Mouse (Mus musculus): Measurements from ENCODE around the gene Tex14. TPM values are rescaled to one million over a fixed set of nuclear protein-coding genes. Genes with fewer than 3 reads are reported as not detected.

Tex14 gene
- polyA plus RNA-seq, 1 experiment from 2014 or later, result not detected

GRCm38 (mm10) chr11:87554386-87554785 lies 149.5 kb downstream of the Tex14 start:
- 78% methylated on average over 5 of the region's 5 CpGs for WGBS
- Histone ChIP-seq H3K4me1 (replicated peaks; ENCODE audit: control insufficient read depth, insufficient read depth, low read length) (no peaks in the 10 kb centered on the region), H3K9me3 (ENCODE audit: control insufficient read depth, low read length) (no peaks in the 10 kb centered on the region), H3K27me3 (ENCODE audit: control insufficient read depth, insufficient read depth, low read length) (no peaks in the 10 kb centered on the region), H3K4me3 (ENCODE audit: low read depth, low read length) (no peak overlapping the region), H3K27ac (ENCODE audit: low read depth, low read length) (no peak overlapping the region), H3K4me2 (replicated peaks; ENCODE audit: low read depth, low read length) (no peak overlapping the region), H3K9ac (ENCODE audit: low read depth, low read length) (no peak overlapping the region), H3K36me3 (ENCODE audit: control insufficient read depth, insufficient read depth, low read length) (no peaks in the 10 kb centered on the region)
- DNase-seq (ENCODE audit: low spot score) (no peak), ATAC-seq (ENCODE audit: low FRiP score) (no peak)

- DNase-seq (ENCODE audit: low spot score) (no peak), ATAC-seq (ENCODE audit: low FRiP score) (no peak)
- Histone ChIP-seq H3K36me3 (ENCODE audit: control insufficient read depth, insufficient read depth, low read length) (no peaks in the 10 kb centered on the region), H3K9me3 (ENCODE audit: control insufficient read depth, low read length) (no peaks in the 10 kb centered on the region), H3K9ac (ENCODE audit: low read depth, low read length) (no peak overlapping the region), H3K4me3 (ENCODE audit: low read depth, low read length) (no peak overlapping the region), H3K27ac (ENCODE audit: low read depth, low read length) (no peak overlapping the region), H3K27me3 (ENCODE audit: control insufficient read depth, insufficient read depth, low read length) (no peaks in the 10 kb centered on the region), H3K4me2 (replicated peaks; ENCODE audit: low read depth, low read length) (no peak overlapping the region), H3K4me1 (replicated peaks; ENCODE audit: control insufficient read depth, insufficient read depth, low read length) (no peaks in the 10 kb centered on the region)
- 54% methylated on average over 2 of the region's 2 CpGs for WGBS
Observed at GRCm38 (mm10) chr11:87555106-87555703, 150.3 kb downstream of the Tex14 start.

- Histone ChIP-seq H3K36me3 (ENCODE audit: control insufficient read depth, insufficient read depth, low read length) (no peaks in the 10 kb centered on the region), H3K4me1 (replicated peaks; ENCODE audit: control insufficient read depth, insufficient read depth, low read length) (no peaks in the 10 kb centered on the region), H3K27me3 (ENCODE audit: control insufficient read depth, insufficient read depth, low read length) (no peaks in the 10 kb centered on the region), H3K4me3 (ENCODE audit: low read depth, low read length) (no peak overlapping the region), H3K4me2 (replicated peaks; ENCODE audit: low read depth, low read length) (no peak overlapping the region), H3K9ac (ENCODE audit: low read depth, low read length) (no peak overlapping the region), H3K9me3 (ENCODE audit: control insufficient read depth, low read length) (no peaks in the 10 kb centered on the region), H3K27ac (ENCODE audit: low read depth, low read length) (no peak overlapping the region)
- DNase-seq (ENCODE audit: low spot score) (no peak), ATAC-seq (ENCODE audit: low FRiP score) (no peak)
- 79% methylated on average over 6 of the region's 6 CpGs for WGBS
Observed at GRCm38 (mm10) chr11:87561208-87561607, 156.3 kb downstream of the Tex14 start.

- no peaks in the 10 kb centered on the region for H3K36me3 ChIP-seq (ENCODE audit: control insufficient read depth, insufficient read depth, low read length)
- no peaks in the 10 kb centered on the region for H3K27me3 ChIP-seq (ENCODE audit: control insufficient read depth, insufficient read depth, low read length)
- no peaks in the 10 kb centered on the region for H3K4me1 ChIP-seq (replicated peaks; ENCODE audit: control insufficient read depth, insufficient read depth, low read length)
- no peak within 1 kb of the TSS for H3K4me2 ChIP-seq (replicated peaks; ENCODE audit: low read depth, low read length)
- no peak within 1 kb of the TSS for H3K27ac ChIP-seq (ENCODE audit: low read depth, low read length)
- DNase-seq (ENCODE audit: low spot score), result no peak
- no peaks in the 10 kb centered on the region for H3K9me3 ChIP-seq (ENCODE audit: control insufficient read depth, low read length)
- H3K4me3 ChIP-seq (ENCODE audit: low read depth, low read length), result no peak within 1 kb of the TSS
- no peak for ATAC-seq (ENCODE audit: low FRiP score)
- 83% methylated on average over 3 of the region's 3 CpGs for WGBS
- H3K9ac ChIP-seq (ENCODE audit: low read depth, low read length), result no peak within 1 kb of the TSS
Observed at GRCm38 (mm10) chr11:87566501-87566900, 161.6 kb downstream of the Tex14 start, which contains the start of gene Gm11492. Gene Gm11492 (plus strand): TSS chr11:87566653.

- Histone ChIP-seq H3K27ac (ENCODE audit: low read depth, low read length) (no peak within 1 kb of the TSS), H3K4me2 (replicated peaks; ENCODE audit: low read depth, low read length) (no peak within 1 kb of the TSS), H3K4me3 (ENCODE audit: low read depth, low read length) (no peak within 1 kb of the TSS), H3K9ac (ENCODE audit: low read depth, low read length) (no peak within 1 kb of the TSS), H3K4me1 (replicated peaks; ENCODE audit: control insufficient read depth, insufficient read depth, low read length) (no peaks in the 10 kb centered on the region), H3K9me3 (ENCODE audit: control insufficient read depth, low read length) (no peaks in the 10 kb centered on the region), H3K27me3 (ENCODE audit: control insufficient read depth, insufficient read depth, low read length) (no peaks in the 10 kb centered on the region), H3K36me3 (ENCODE audit: control insufficient read depth, insufficient read depth, low read length) (no peaks in the 10 kb centered on the region)
- ATAC-seq (ENCODE audit: low FRiP score), result no peak
- no peak for DNase-seq (ENCODE audit: low spot score)
- 83% methylated on average over 7 of the region's 7 CpGs for WGBS
Observed at GRCm38 (mm10) chr11:87568255-87568953, 163.5 kb downstream of the Tex14 start, which contains the start of gene Sept4. Gene Sept4 (plus strand): TSS chr11:87568903.

- no peak overlapping the region for H3K9ac ChIP-seq (ENCODE audit: low read depth, low read length)
- H3K9me3 ChIP-seq (ENCODE audit: control insufficient read depth, low read length), result no peaks in the 10 kb centered on the region
- no peak overlapping the region for H3K4me2 ChIP-seq (replicated peaks; ENCODE audit: low read depth, low read length)
- no peak for ATAC-seq (ENCODE audit: low FRiP score)
- no peak overlapping the region for H3K4me3 ChIP-seq (ENCODE audit: low read depth, low read length)
- WGBS, result 69% methylated on average over 5 of the region's 5 CpGs
- H3K36me3 ChIP-seq (ENCODE audit: control insufficient read depth, insufficient read depth, low read length), result no peaks in the 10 kb centered on the region
- no peaks in the 10 kb centered on the region for H3K27me3 ChIP-seq (ENCODE audit: control insufficient read depth, insufficient read depth, low read length)
- no peak for DNase-seq (ENCODE audit: low spot score)
- H3K27ac ChIP-seq (ENCODE audit: low read depth, low read length), result no peak overlapping the region
- H3K4me1 ChIP-seq (replicated peaks; ENCODE audit: control insufficient read depth, insufficient read depth, low read length), result no peaks in the 10 kb centered on the region
Observed at GRCm38 (mm10) chr11:87570743-87571142, 165.9 kb downstream of the Tex14 start.

- H3K4me2 ChIP-seq (replicated peaks; ENCODE audit: low read depth, low read length), result no peak overlapping the region
- WGBS, result 85% methylated on average over 1 of the region's 1 CpGs
- ATAC-seq (ENCODE audit: low FRiP score) (no peak), DNase-seq (ENCODE audit: low spot score) (no peak)
- no peak overlapping the region for H3K4me3 ChIP-seq (ENCODE audit: low read depth, low read length)
- no peak overlapping the region for H3K9ac ChIP-seq (ENCODE audit: low read depth, low read length)
- H3K9me3 ChIP-seq (ENCODE audit: control insufficient read depth, low read length), result no peaks in the 10 kb centered on the region
- H3K36me3 ChIP-seq (ENCODE audit: control insufficient read depth, insufficient read depth, low read length), result no peaks in the 10 kb centered on the region
- H3K27ac ChIP-seq (ENCODE audit: low read depth, low read length), result no peak overlapping the region
- no peaks in the 10 kb centered on the region for H3K27me3 ChIP-seq (ENCODE audit: control insufficient read depth, insufficient read depth, low read length)
- no peaks in the 10 kb centered on the region for H3K4me1 ChIP-seq (replicated peaks; ENCODE audit: control insufficient read depth, insufficient read depth, low read length)
Observed at GRCm38 (mm10) chr11:87571361-87571950, 166.6 kb downstream of the Tex14 start.

GRCm38 (mm10) chr11:87573751-87574150 lies 168.9 kb downstream of the Tex14 start:
- peaks cover 5% of the 10 kb centered on the region; the same call in 1 of the 2 replicates for H3K4me1 ChIP-seq (replicated peaks; ENCODE audit: control insufficient read depth, insufficient read depth, low read length)
- ATAC-seq (ENCODE audit: low FRiP score), result no peak
- WGBS, result 82% methylated on average over 7 of the region's 7 CpGs

More at GRCm38 (mm10) chr11:87573751-87574150, 168.9 kb downstream of the Tex14 start:
- Histone ChIP-seq H3K27me3 (ENCODE audit: control insufficient read depth, insufficient read depth, low read length) (peaks cover 2% of the 10 kb centered on the region; the same call in 1 of the 2 replicates), H3K9me3 (ENCODE audit: control insufficient read depth, low read length) (no peaks in the 10 kb centered on the region), H3K4me2 (replicated peaks; ENCODE audit: low read depth, low read length) (no peak overlapping the region), H3K4me3 (ENCODE audit: low read depth, low read length) (no peak overlapping the region), H3K36me3 (ENCODE audit: control insufficient read depth, insufficient read depth, low read length) (no peaks in the 10 kb centered on the region), H3K9ac (ENCODE audit: low read depth, low read length) (no peak overlapping the region), H3K27ac (ENCODE audit: low read depth, low read length) (no peak overlapping the region)
- DNase-seq (ENCODE audit: low spot score), result no peak

Measured in hindbrain, embryonic 11.5 days (tissue).